Mouse (Mus musculus) heart, adult 2 months (tissue): ENCODE measurements around the gene Tns3.

Experiments used
- CTCF ChIP-seq: fragments of 200-600 bp; IDR thresholded peaks from 2 replicates; pipeline ENCODE4 v1.8.1; 2022; ENCODE audit warnings: antibody characterized with exemption, mild to moderate bottlenecking, moderate library complexity
- EP300 ChIP-seq: fragments of 200-500 bp; IDR thresholded peaks from 2 replicates; pipeline ENCODE4 v1.6.1; 2011; ENCODE audit warnings: low read depth, low read length, control low read depth; ENCODE audit not compliant: insufficient read depth
- POLR2A ChIP-seq: fragments of 200-500 bp; IDR thresholded peaks from 2 replicates; pipeline ENCODE4 v1.6.1; 2011; ENCODE audit warnings: mild to moderate bottlenecking, low read depth, low read length, control low read depth; ENCODE audit not compliant: insufficient read depth

- no peak for TF ChIP-seq CTCF
- no peak for TF ChIP-seq POLR2A
- TF ChIP-seq EP300 = no peak
Measured at GRCm38 (mm10) chr11:8557006-8557405, 107.3 kb downstream of the Tns3 start.
